Mouse (Mus musculus): ENCODE data around the gene Agpat3. TPM values are rescaled to one million over a fixed set of nuclear protein-coding genes. Genes with fewer than 3 reads are reported as not detected.
A peak's percentile ranks its signal among the peaks of the same experiment; 100 is the strongest.

Gene Agpat3
- 277 and 284 TPM in 2 replicates for polyA plus RNA-seq (2015; fragmentation: Nextera tagmentation; extraction: Ambion mirVana)

DNA sequence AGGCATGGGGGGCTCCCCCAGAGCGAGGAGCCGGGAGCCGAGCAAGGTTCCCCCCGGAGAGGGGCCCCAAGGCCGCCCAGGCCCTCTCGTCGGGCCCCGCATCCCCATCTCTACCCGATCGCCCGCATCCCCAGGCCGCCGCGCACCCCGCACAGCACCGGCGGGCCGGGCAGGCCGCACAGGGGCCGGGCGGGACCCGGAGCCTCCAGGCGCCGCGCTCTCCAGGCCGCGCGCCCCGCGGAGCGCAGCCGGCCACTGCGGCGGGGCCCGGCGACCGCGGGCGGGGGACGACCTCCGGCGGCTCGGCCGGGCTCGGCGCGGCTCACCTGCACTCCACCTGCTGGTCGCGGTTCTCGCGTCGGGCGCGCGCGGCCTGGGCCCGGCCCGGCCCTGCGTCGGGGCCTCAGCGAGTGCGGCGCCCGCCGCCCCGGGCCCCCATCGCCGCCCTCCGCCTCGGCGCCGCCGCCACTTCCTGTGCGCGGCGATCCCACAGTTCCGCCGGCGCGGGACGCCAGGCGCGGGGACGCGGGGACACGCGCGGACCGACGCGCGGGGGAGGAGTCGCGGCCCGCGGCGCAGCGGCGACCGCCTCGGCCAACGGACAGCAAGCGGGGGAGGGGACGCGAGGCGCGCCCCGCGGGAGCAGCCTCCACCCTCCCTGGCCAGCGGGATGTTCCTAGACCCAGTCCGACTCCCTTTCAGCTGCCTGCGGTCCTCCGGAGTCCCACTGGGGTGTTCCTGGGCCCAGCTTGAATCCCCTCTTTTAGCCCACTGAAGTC is at the start of gene Agpat3:
TSS of gene Agpat3 (minus strand) at position 603 of the 779 bp plus-strand sequence.
- peak; percentile 80 for ATAC-seq
- peak within 1 kb of the TSS; percentile 78 for H3K4me3 ChIP-seq (ENCODE audit: low read depth, low read length)
- H3K4me1 ChIP-seq (replicated peaks; ENCODE audit: control insufficient read depth, insufficient read depth, low read length), result 0 out of 2 replicates have a peak, but pooled peaks cover 4% of the 10 kb centered on the region
- no peaks in the 10 kb centered on the region for H3K9me3 ChIP-seq (ENCODE audit: control insufficient read depth)
- H3K4me2 ChIP-seq (replicated peaks; ENCODE audit: low read depth), result peak within 1 kb of the TSS; percentile 90
- TF ChIP-seq CTCF (IDR thresholded peaks at IDR 0.05; ENCODE audit: low read depth), result no peak
- H3K9ac ChIP-seq (ENCODE audit: low read depth, low read length), result peak within 1 kb of the TSS; percentile 98
- under 1% methylated on average over 67 of the region's 113 CpGs for WGBS
- no peaks in the 10 kb centered on the region; the same call in 1 of the 2 replicates for H3K36me3 ChIP-seq (ENCODE audit: control insufficient read depth, insufficient read depth)
- 0 out of 2 replicates have a peak, but pooled peaks cover 3% of the 10 kb centered on the region for H3K27me3 ChIP-seq (replicated peaks; ENCODE audit: control insufficient read depth, insufficient read depth, low read length)
- peak within 1 kb of the TSS; percentile 96 for H3K27ac ChIP-seq (ENCODE audit: low read depth, low read length)

DNA sequence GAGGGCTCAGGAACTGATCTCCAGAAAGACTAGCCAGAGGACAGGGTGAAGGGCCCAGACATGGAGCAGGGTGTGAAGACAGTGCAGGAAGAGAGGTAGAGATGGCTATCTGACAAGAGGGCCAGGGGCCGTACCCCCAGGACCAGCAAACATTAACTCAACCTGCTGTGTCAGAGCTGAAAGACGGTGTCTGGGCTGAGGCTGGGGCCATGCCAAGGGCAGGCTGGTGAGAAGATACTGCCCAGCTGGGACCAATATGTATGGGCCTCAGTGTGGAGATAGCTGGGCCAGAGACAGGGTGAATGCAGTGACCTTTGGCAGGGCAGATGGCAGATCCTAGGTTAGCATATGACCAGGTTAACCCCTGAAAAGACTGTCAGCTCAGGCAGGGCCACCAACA is 48.8 kb upstream of the Agpat3 start:
- Histone ChIP-seq H3K4me2 (replicated peaks; ENCODE audit: low read depth) (no peak overlapping the region), H3K27me3 (replicated peaks; ENCODE audit: control insufficient read depth, insufficient read depth, low read length) (no peaks in the 10 kb centered on the region), H3K36me3 (ENCODE audit: control insufficient read depth, insufficient read depth) (peaks cover 62% of the 10 kb centered on the region), H3K27ac (ENCODE audit: low read depth, low read length) (0 out of 2 replicates have a peak overlapping the region, but pooled peaks have one; percentile 21), H3K4me1 (replicated peaks; ENCODE audit: control insufficient read depth, insufficient read depth, low read length) (no peaks in the 10 kb centered on the region), H3K9ac (ENCODE audit: low read depth, low read length) (no peak overlapping the region), H3K4me3 (ENCODE audit: low read depth, low read length) (no peak overlapping the region), H3K9me3 (ENCODE audit: control insufficient read depth) (no peaks in the 10 kb centered on the region)
- no peak for TF ChIP-seq CTCF (IDR thresholded peaks at IDR 0.05; ENCODE audit: low read depth)
- 71% methylated on average over 2 of the region's 2 CpGs for WGBS
- ATAC-seq, result no peak

DNA sequence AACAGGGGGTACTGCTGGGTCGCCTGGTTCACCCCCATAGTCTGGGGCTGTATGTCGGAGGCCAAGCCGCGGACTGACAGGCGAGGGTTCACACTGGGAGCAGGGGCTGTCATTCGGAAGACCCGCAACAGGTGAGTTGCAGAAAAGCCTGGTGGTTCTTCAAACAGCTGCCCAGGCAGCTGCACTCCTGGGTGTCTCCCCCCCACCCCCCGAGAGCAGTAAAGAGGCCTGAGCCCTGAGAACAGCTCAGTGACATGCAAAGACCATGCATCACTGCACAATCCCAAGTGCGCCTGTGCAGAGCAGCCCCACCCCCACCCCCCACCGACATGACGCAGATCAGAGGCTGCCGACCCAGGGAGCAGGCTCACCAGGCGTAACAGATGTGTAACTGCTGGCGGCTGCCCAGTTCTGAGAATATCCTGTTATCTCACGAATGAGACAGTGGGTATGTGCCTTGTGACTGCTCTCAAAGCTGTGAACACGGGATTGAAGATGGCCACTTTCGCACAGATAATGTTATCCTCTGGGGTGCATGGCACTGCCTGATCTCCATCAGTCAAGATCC is 46.9 kb upstream of the Agpat3 start:
- Histone ChIP-seq H3K36me3 (ENCODE audit: control insufficient read depth, insufficient read depth) (peaks cover 45% of the 10 kb centered on the region), H3K4me1 (replicated peaks; ENCODE audit: control insufficient read depth, insufficient read depth, low read length) (no peaks in the 10 kb centered on the region), H3K27me3 (replicated peaks; ENCODE audit: control insufficient read depth, insufficient read depth, low read length) (no peaks in the 10 kb centered on the region), H3K4me2 (replicated peaks; ENCODE audit: low read depth) (no peak overlapping the region), H3K9me3 (ENCODE audit: control insufficient read depth) (no peaks in the 10 kb centered on the region), H3K4me3 (ENCODE audit: low read depth, low read length) (no peak overlapping the region), H3K27ac (ENCODE audit: low read depth, low read length) (no peak overlapping the region), H3K9ac (ENCODE audit: low read depth, low read length) (no peak overlapping the region)
- WGBS, result 57% methylated on average over 17 of the region's 17 CpGs
- ATAC-seq, result no peak
- TF ChIP-seq CTCF (IDR thresholded peaks at IDR 0.05; ENCODE audit: low read depth), result no peak

DNA sequence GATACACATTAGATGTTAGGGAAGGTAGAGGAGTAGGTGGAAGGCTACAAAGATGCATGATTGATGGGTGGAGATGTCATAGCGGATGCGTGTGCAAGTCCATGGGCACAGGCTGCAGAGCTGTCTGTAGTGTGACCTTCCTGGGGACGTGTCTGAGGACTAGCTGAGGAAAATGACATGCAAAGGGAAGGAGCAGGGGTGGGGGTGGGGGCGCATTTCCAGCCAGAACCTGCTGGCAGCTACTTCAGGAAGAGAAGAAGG is 44.3 kb upstream of the Agpat3 start:
- no peak for ATAC-seq
- Histone ChIP-seq H3K27ac (ENCODE audit: low read depth, low read length) (no peak overlapping the region), H3K9me3 (ENCODE audit: control insufficient read depth) (no peaks in the 10 kb centered on the region), H3K9ac (ENCODE audit: low read depth, low read length) (no peak overlapping the region), H3K4me1 (replicated peaks; ENCODE audit: control insufficient read depth, insufficient read depth, low read length) (no peaks in the 10 kb centered on the region), H3K27me3 (replicated peaks; ENCODE audit: control insufficient read depth, insufficient read depth, low read length) (0 out of 2 replicates have a peak, but pooled peaks cover 4% of the 10 kb centered on the region), H3K4me3 (ENCODE audit: low read depth, low read length) (no peak overlapping the region), H3K36me3 (ENCODE audit: control insufficient read depth, insufficient read depth) (peaks cover 19% of the 10 kb centered on the region), H3K4me2 (replicated peaks; ENCODE audit: low read depth) (no peak overlapping the region)
- TF ChIP-seq CTCF (IDR thresholded peaks at IDR 0.05; ENCODE audit: low read depth), result no peak
- WGBS, result 60% methylated on average over 4 of the region's 4 CpGs

DNA sequence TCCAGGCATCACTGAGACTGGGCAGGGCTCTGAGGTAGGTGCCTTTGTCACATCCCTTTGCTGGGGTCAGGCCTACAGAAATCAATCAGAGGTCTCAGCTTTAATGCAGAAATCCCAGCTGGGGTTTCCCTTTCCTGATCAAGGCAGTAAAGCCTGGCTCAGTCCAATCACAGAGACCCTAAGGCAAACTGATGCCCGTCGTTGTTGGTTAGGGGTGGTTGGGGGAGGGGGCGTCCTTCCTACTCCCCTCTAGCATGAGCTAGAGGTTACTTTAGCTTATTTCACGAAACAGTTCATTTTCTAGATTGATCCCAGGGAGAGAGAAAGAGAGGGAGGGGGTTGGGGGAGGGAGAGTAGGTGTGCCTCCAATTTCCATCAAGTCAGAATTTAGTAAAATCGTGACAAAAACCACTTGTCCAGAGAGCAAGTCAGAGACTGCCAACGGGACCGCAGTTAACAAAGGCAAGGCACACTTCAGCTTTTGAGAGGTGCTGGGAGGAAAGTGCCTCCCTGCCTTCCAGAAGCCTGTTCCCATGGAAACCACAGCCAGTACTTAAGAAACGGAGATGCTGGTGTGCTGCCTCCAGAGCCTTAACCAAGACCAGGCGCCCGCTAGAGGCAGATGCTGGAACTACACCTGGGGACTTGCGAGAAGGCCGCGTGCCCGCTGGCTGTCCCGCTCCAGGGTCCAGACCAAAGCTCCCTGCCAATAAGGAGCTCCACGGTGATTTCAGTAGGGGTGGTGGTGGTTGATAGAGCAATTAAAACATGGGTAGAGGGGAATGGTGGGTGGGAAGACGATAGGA is 43.7 kb upstream of the Agpat3 start:
- Histone ChIP-seq H3K36me3 (ENCODE audit: control insufficient read depth, insufficient read depth) (peaks cover 14% of the 10 kb centered on the region), H3K27ac (ENCODE audit: low read depth, low read length) (no peak overlapping the region), H3K4me1 (replicated peaks; ENCODE audit: control insufficient read depth, insufficient read depth, low read length) (no peaks in the 10 kb centered on the region), H3K9me3 (ENCODE audit: control insufficient read depth) (no peaks in the 10 kb centered on the region), H3K4me3 (ENCODE audit: low read depth, low read length) (no peak overlapping the region), H3K4me2 (replicated peaks; ENCODE audit: low read depth) (no peak overlapping the region), H3K9ac (ENCODE audit: low read depth, low read length) (no peak overlapping the region), H3K27me3 (replicated peaks; ENCODE audit: control insufficient read depth, insufficient read depth, low read length) (0 out of 2 replicates have a peak, but pooled peaks cover 6% of the 10 kb centered on the region)
- WGBS, result 14% methylated on average over 17 of the region's 17 CpGs
- TF ChIP-seq CTCF (IDR thresholded peaks at IDR 0.05; ENCODE audit: low read depth), result peak; percentile 90
- ATAC-seq, result peak; percentile 38; the same call in 1 of the 2 replicates

DNA sequence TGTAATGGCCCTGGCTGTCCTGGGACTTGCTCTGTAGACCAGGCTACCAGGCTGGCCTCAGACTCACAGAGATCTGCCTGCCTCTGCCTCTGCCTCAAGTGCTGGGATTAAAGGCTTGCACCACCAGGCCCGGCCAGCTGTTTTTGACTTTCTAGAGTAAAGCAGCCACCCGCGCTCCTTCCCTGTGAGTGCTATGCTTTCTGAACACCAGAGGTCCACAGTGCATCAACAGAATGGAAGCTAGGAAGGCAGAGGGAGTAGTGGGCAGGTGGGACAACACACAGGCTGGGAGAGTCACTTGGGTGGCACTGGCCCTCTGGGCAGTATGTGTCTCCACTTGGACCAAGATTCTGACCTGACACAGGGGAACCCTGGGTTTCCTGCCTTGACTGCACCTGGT is 43.1 kb upstream of the Agpat3 start:
- no peak overlapping the region for H3K9ac ChIP-seq (ENCODE audit: low read depth, low read length)
- 0 out of 2 replicates have a peak, but pooled peaks cover 10% of the 10 kb centered on the region for H3K27me3 ChIP-seq (replicated peaks; ENCODE audit: control insufficient read depth, insufficient read depth, low read length)
- H3K4me3 ChIP-seq (ENCODE audit: low read depth, low read length), result no peak overlapping the region
- no peaks in the 10 kb centered on the region for H3K9me3 ChIP-seq (ENCODE audit: control insufficient read depth)
- no peak overlapping the region for H3K4me2 ChIP-seq (replicated peaks; ENCODE audit: low read depth)
- TF ChIP-seq CTCF (IDR thresholded peaks at IDR 0.05; ENCODE audit: low read depth), result no peak
- H3K4me1 ChIP-seq (replicated peaks; ENCODE audit: control insufficient read depth, insufficient read depth, low read length), result no peaks in the 10 kb centered on the region
- WGBS, result 88% methylated on average over 3 of the region's 3 CpGs
- no peak overlapping the region for H3K27ac ChIP-seq (ENCODE audit: low read depth, low read length)
- no peak for ATAC-seq
- H3K36me3 ChIP-seq (ENCODE audit: control insufficient read depth, insufficient read depth), result 0 out of 2 replicates have a peak, but pooled peaks cover 9% of the 10 kb centered on the region

All from intestine, postnatal 0 days (tissue).